Mouse (Mus musculus) bone marrow, adult 2 months (tissue): Measurements from ENCODE around the gene Slc1a1.

Source experiments
- CTCF ChIP-seq: fragments of 200-500 bp; IDR thresholded peaks from 2 replicates; pipeline ENCODE4 v1.5.1; 2011; ENCODE audit warnings: low read length, control low read depth; ENCODE audit not compliant: control insufficient read depth, insufficient read depth
- POLR2A ChIP-seq: fragments of 200-500 bp; IDR thresholded peaks from 2 replicates; pipeline ENCODE4 v1.6.1; 2011; ENCODE audit warnings: low read depth, mild to moderate bottlenecking, control low read depth, low read length, borderline replicate concordance; ENCODE audit not compliant: control insufficient read depth

- no peak for TF ChIP-seq POLR2A
- no peak for TF ChIP-seq CTCF
Measured at GRCm38 (mm10) chr19:28946782-28947181, 111.9 kb downstream of the Slc1a1 start.
